Mouse (Mus musculus) gastrocnemius, postnatal 14 days (tissue): Measurements from ENCODE around the gene G3bp1. TPM values are rescaled to one million over a fixed set of nuclear protein-coding genes. Genes with fewer than 3 reads are reported as not detected.
A peak's percentile ranks its signal among the peaks of the same experiment; 100 is the strongest.

Experiments used
- DNase-seq: peaks from one replicate; pipeline ENCODE4 v3.0.0; 2021; ENCODE audit warnings: mixed read lengths
- intact Hi-C: fragments of 180-260 bp; cut with DNase I; formaldehyde crosslinking; loops from one replicate; pipeline ENCODE4 v1.15.1; 2025; ENCODE audit warnings: low total_unique reads
- total RNA-seq, 2 experiments: library from RNA; stranded (reverse); gene quantifications; 2 replicates each; pipeline ENCODE4 v1.2.3; 2021

G3bp1 gene
- total RNA-seq, 2 experiments from 2014 or later = 54.8 to 64.9 TPM

DNA sequence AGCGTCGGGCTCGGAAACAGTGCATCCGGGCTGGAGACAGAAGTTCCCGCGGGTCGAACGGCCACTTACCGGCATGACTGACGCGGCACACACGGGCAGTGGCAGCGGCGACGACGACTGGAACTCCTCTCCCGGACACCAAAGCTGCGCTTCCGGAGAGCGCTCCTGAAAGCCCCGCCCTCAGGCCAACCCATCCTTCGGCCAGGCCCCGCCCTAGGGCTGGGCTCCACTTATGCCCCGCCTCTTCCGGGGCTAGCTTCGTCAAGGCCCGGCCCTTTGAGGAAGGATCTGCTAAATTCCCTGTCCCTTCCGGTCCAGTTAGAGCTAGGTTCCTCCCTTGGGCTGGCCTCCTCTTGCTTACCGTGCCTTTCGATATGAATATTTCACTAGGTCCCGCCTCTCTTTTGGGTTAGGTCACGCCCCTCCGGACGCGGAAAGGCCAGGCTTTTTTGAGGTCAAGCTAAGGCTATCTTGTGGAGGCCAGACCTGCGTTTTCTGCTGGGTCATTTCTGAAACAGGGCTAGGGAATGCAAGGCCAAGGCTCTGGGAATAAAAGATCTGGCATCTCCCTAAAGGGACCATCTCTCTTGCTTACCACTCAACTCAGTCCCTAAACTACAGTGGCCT, 8.4 kb upstream of the G3bp1 start, which contains the start of gene Atox1:
Atox1 (minus strand) TSS at position 221 of the 627 bp plus-strand sequence.
- intact Hi-C loops = no loop called here
- DNase-seq = peak; percentile 94

DNA sequence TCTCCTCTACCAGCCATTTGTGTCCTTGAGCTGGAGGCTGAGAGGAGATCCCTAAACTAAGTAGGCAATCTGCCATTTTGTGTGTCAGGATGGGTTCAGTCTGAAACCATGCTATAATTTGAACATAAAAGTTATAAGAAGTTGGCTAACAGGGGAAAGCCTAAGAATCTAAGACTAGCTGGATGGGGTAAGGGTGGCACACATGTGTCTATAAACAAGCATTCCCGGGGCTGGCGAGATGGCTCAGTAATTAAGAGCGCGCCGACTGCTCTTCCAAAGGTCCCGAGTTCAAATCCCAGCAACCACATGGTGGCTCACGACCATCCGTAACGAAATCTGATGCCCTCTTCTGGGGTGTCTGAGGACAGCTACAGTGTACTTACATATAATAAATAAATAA, 7.3 kb upstream of the G3bp1 start:
- no peak for DNase-seq
- intact Hi-C loops = no loop called here

GRCm38 (mm10) chr11:55464707-55465106, 4.8 kb upstream of the G3bp1 start:
- DNase-seq = no peak
- intact Hi-C loops = no loop called here

GRCm38 (mm10) chr11:55465177-55465576, 4.3 kb upstream of the G3bp1 start:
- intact Hi-C loops = no loop called here
- DNase-seq = no peak

GRCm38 (mm10) chr11:55468012-55468411, 1.5 kb upstream of the G3bp1 start:
- no peak for DNase-seq
- intact Hi-C loops = no loop called here

GRCm38 (mm10) chr11:55468611-55469047, 856 bp upstream of the G3bp1 start:
- intact Hi-C loops = no loop called here
- peak; percentile 54 for DNase-seq

DNA sequence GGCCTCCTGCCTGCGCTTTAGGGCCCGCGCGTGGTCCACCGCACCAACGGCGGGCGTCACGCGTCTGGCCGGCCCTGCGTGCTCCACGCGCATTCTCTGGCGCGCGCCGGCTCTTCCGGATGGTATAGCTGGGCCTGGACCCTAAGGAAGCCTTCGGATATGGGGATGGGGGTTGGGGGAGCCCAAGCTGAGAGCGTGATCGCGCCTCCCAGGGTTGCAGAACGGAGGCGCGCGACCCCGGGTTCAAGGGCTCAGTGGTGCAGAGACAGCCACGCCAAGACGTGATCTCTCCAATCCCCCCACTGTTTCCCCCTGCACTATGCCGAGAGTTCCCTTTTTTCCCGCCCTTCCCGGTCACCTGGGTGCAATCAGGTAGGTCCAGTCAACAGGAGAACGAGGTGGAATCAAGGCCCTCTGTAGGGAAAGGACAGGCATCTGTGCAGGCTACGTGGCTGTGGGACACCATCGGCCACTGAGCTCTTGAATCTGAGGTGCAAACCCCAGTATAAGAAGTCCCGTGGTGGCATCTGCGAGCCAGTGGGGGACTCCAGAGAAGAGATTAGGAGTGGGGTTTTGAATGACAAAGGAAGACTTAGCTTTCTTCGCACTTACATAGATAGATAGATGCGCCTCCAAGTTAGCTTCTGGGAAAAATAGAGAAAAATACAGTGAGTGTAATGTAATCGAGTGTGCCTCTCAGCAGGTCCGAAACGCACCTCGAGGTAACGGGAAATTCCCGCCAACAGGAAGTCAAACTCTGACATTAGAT, 622 bp downstream of the G3bp1 start:
- intact Hi-C loops = no loop called here
- DNase-seq = no peak

- DNase-seq = no peak
- intact Hi-C loops = no loop called here
Observed at GRCm38 (mm10) chr11:55470761-55471160, 1.3 kb downstream of the G3bp1 start.

DNA sequence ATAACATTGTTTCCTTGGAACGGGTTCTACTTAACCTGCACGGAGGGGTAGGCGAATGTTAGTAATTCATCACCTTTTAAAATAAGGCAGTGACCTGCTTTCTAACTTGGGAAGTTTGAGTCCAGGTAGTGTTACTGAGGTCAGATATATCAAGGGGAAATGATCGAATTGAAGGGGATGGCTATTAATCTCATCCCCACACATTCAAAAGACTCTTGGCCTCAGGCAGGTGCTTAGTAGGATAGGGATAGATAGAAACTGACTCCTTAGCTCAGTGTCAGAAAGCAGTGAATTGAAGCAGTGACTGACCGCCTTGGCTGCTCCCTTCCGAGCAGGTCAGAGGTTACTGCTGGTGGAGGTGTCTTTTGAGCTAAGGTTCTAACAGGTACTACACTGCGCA, 2.0 kb downstream of the G3bp1 start:
- no peak for DNase-seq
- intact Hi-C loops = no loop called here

- intact Hi-C loops = no loop called here
Observed at GRCm38 (mm10) chr11:55473219-55473618, 3.7 kb downstream of the G3bp1 start.

DNA sequence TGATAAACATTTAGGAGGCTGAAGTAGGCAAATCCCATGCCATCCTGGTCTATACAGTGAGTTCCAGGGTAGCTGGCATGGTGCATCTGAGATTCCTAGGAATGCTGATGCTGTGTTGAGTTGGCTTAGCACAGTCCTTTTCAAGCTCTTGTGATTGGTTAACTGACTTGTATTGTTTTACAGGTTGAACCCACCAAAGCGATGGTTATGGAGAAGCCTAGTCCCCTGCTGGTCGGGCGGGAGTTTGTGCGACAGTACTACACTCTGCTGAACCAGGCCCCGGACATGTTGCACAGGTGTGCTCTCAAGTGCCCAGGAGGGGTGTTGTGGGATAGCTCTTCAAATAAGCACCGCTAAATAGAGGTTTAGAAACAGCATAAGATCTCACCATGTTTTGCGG, 16.0 kb downstream of the G3bp1 start:
- intact Hi-C loops = no loop called here
- DNase-seq = no peak

More at GRCm38 (mm10) chr11:55473219-55473618, 3.7 kb downstream of the G3bp1 start:
- no peak for DNase-seq

DNA sequence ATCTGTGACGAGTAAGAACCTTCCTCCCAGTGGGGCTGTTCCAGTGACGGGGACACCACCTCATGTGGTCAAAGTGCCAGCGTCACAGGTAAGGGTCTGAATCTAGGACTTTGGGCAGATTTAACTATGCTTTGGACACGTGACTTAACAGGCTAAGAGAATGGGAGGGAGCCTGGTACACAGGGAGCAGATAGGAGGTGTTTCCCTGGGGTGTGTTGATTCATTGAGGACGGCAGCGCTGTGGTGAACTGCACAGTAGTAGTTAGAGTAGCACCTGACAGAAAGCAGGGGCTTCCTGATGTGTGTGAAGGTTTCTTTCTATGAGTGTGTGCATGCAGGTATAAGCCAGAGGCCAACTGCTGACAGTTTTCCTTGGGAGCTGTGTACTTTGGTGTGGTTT, 26.7 kb downstream of the G3bp1 start:
- intact Hi-C loops = no loop called here
- no peak for DNase-seq

- intact Hi-C loops = no loop called here
- DNase-seq = no peak
Observed at GRCm38 (mm10) chr11:55497885-55498284, 28.4 kb downstream of the G3bp1 start.

DNA sequence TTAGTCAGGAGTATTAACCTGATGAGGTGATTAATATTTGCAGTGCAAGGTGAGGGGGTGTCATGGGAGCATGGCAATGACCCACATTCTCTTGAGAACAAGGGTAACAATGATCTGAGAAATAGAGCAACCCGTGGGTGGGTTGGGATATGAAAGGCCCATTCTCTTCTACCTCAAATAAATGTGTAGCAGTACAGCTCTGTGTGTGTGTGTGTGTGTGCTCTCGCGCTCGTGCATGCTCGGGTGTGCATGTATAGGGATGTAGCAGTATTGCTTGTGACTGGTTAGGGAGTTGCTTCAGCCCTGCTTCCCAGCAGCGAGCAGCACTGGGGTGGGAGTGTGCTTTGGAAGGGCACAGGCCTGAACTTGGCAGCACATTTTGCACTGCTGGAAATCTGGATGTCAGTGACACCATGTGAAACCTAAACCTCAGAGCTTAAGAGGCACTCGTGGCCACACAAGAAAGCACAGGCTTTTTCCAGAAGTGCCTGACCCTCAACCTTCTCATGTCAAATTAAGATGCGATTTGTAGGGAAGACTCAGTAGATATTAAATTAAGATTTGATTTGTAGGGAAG, 32.6 kb downstream of the G3bp1 start:
- DNase-seq = peak; percentile 59

DNA sequence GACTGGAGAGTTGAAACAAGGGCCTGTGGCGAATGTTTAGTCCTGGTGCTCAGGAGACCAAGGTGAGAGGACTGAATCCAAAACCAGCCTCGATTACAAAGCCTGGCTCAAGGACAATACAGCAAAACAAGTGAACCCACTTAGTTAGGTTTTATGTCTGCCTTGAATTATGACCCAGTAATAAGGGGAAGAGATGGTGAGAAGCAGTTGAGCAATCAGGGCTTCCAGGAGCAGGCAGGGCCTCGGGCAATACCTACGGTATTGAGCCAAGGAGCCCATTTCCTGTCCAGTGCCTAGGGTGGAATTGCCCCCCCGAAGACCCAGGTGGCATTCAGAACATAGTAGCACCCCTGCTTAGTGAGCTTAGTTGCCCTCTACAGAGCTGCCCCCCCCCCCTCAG, 33.4 kb downstream of the G3bp1 start:
- intact Hi-C loops = no loop called here
- no peak for DNase-seq

More for the DNA sequence above, 32.6 kb downstream of the G3bp1 start:
- intact Hi-C loops = no loop called here

GRCm38 (mm10) chr11:55505485-55505884, 36.0 kb downstream of the G3bp1 start:
- intact Hi-C loops = no loop called here
- DNase-seq = no peak

DNA sequence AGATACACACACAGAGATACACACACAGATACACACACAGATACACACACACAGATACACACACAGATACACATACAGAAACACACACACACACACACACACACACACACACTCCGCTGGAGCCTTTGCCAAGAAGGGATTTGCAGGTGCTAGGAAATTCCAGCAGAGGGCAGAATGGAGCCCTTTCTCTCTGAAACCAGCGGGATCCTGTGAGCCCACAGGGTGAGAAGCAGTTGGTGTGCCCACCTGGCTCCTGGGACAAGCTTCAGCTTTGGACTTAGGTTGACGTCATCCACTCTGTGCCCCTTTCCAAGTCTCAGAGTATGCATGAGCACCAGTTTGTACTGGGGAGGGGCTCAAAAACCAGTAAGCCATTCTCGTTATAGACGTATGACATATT, 41.9 kb downstream of the G3bp1 start:
- no peak for DNase-seq
- intact Hi-C loops = no loop called here

DNA sequence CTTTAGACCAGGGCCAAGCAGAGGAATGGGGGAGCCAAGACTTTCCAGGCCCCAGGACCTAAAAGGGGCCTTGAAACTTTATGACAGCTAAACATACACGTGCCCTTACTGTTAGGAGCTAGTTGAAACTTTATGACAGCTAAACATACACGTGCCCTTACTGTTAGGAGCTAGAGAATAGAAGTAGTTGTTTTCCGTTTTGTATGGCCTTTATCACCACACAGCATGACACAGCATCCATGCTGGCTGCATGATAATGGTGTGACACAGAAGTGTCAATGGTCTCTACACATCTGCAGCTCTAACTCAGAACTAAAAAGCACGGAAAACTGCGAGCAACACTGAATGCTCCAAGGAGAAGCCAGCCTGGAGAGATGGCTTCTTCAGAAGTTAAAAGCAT, 48.2 kb downstream of the G3bp1 start:
- no peak for DNase-seq
- intact Hi-C loops = no loop called here

- intact Hi-C loops = no loop called here
- peak; percentile 36 for DNase-seq
Observed at GRCm38 (mm10) chr11:55518806-55519674, 49.6 kb downstream of the G3bp1 start.

DNA sequence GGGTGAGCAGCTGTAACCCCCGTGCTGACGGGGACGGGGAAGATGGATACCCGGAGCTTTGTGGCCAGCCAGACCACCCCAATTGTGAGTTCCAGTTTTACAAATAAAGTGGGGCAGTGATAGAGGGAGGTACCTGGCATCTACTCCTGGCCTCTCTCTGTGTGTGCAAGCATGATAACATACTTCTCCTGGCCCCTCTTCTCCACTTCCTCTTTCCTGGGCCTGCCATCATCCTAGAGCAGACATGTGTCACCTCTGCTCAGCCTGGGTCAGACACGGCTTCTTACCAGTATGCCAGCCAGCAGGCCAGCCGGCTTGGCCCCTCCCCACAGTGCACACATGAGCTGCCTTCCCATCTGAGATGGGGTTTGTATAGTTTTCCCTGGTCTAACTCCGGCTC, 61.3 kb downstream of the G3bp1 start:
- DNase-seq = no peak
- intact Hi-C loops = no loop called here
